Mouse (Mus musculus) embryonic facial prominence, embryonic 13.5 days (tissue): ENCODE results near the gene Zscan4-ps1. TPM values are rescaled to one million over a fixed set of nuclear protein-coding genes. Genes with fewer than 3 reads are reported as not detected.
"Not testable (repeated sequence)": the region's sequence is repeated elsewhere in the genome, so short reads cannot be mapped to it uniquely, and the experiment has no call there.

Experiments
- ATAC-seq: fragments of 200-750 bp; cut with Nextera tagmentation; 2 replicates; pipeline ENCODE4 v1.8.0; 2017; ENCODE audit warnings: low read depth; ENCODE audit not compliant: insufficient number of reproducible peaks, insufficient read depth, low FRiP score, low TSS enrichment
- H3K27ac ChIP-seq: fragments of 300-500 bp; sonication (generic); 2 replicates; pipeline ENCODE4 v1.5.1; 2015; ENCODE audit warnings: moderate library complexity, mild to moderate bottlenecking, inconsistent platforms
- H3K27me3 ChIP-seq: fragments of 300-500 bp; sonication (generic); 2 replicates; pipeline ENCODE4 v1.6.1; 2015; ENCODE audit warnings: mild to moderate bottlenecking, inconsistent platforms
- H3K36me3 ChIP-seq: fragments of 300-500 bp; sonication (generic); 2 replicates; pipeline ENCODE4 v1.6.1; 2015; ENCODE audit warnings: mild to moderate bottlenecking, inconsistent platforms
- H3K4me1 ChIP-seq: fragments of 300-500 bp; sonication (generic); 2 replicates; pipeline ENCODE4 v1.6.1; 2015; ENCODE audit warnings: inconsistent platforms
- H3K4me2 ChIP-seq: fragments of 300-500 bp; sonication (generic); 2 replicates; pipeline ENCODE4 v1.6.1; 2015; ENCODE audit warnings: moderate library complexity, mild to moderate bottlenecking, inconsistent platforms
- H3K4me3 ChIP-seq: fragments of 300-500 bp; sonication (generic); 2 replicates; pipeline ENCODE4 v1.5.1; 2015; ENCODE audit warnings: mild to moderate bottlenecking, inconsistent platforms
- H3K9ac ChIP-seq: fragments of 300-500 bp; sonication (generic); 2 replicates; pipeline ENCODE4 v1.6.1; 2015; ENCODE audit warnings: mild to moderate bottlenecking, inconsistent platforms
- H3K9me3 ChIP-seq: fragments of 300-500 bp; sonication (generic); 2 replicates; pipeline ENCODE4 v1.6.1; 2016; ENCODE audit warnings: inconsistent platforms
- WGBS: fragments of 180-500 bp; shearing (Covaris S2); methylation state at CpG from one replicate; pipeline ENCODE4 v1.1.7; 2015; ENCODE audit warnings: mixed read lengths; 5-methylcytosine and 5-hydroxymethylcytosine counted together
- polyA plus RNA-seq: library from polyadenylated mRNA; unstranded; fragments of >200 nt; fragmentation: Nextera tagmentation; extraction: Ambion mirVana; gene quantifications from 2 replicates; pipeline ENCODE4 v1.2.1, GENCODE M21; 2015

Gene Zscan4-ps1
- polyA plus RNA-seq: not detected in 2 replicates

DNA sequence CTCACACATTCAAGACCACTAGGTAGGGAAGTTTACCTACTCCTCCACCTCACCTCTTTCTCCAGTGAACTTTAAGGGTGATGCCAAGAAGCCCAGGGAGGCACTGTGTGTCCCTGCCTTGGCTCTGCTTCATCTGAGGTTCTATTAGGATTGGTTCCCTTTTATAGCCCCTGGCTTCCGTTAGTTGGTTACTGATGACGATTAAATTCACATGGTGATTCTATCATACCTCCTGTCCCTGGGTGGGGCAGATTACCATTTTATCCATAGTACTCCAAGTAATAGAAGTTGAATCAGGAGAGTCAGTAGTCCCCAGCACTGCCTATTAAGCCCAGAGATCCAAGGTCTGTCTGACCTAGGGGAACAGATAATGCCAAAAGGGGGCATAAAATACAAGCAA, at the start of gene Zscan4-ps1:
Zscan4-ps1 (minus strand) TSS at position 101 of the 400 bp plus-strand sequence.
- not testable (repeated sequence) for ATAC-seq, H3K27me3 ChIP-seq, H3K4me1 ChIP-seq, H3K9ac ChIP-seq, H3K36me3 ChIP-seq, H3K27ac ChIP-seq, H3K4me3 ChIP-seq, H3K4me2 ChIP-seq
- 83% methylated on average over 2 of the region's 2 CpGs for WGBS
- peaks cover 12% of the 10 kb centered on the region; the same call in 1 of the 2 replicates for H3K9me3 ChIP-seq

Other genes starting within 250 kb of the Zscan4-ps1 start
- not detected in 2 replicates for gene Zscan4b, start 164.6 kb downstream of the Zscan4-ps1 start, polyA plus RNA-seq
- gene Zscan4c, start 63.9 kb downstream of the Zscan4-ps1 start, polyA plus RNA-seq: not detected in 2 replicates
- gene Zscan4d, start 96.5 kb upstream of the Zscan4-ps1 start, polyA plus RNA-seq: not detected in 2 replicates
- not detected in 2 replicates for gene Zscan4e, start 241.0 kb upstream of the Zscan4-ps1 start, polyA plus RNA-seq